Mouse (Mus musculus) C2C12 (cell line): ENCODE measurements around the gene Hist1h4f. TPM values are rescaled to one million over a fixed set of nuclear protein-coding genes. Genes with fewer than 3 reads are reported as not detected.
"Not testable (repeated sequence)": the region's sequence is repeated elsewhere in the genome, so short reads cannot be mapped to it uniquely, and the experiment has no call there.

Experiments
- H3K27me3 ChIP-seq: one replicate; pipeline ENCODE4 v1.6.1; 2011; ENCODE audit not compliant: control insufficient read depth, insufficient read depth, insufficient read length
- H3K36me3 ChIP-seq: one replicate; pipeline ENCODE4 v1.6.1; 2011; ENCODE audit not compliant: control insufficient read depth, insufficient read depth
- H3K4me3 ChIP-seq: one replicate; pipeline ENCODE4 v1.5.1; 2011; ENCODE audit warnings: mild to moderate bottlenecking, control low read depth; ENCODE audit not compliant: poor library complexity, insufficient read depth, severe bottlenecking
- H3K79me2 ChIP-seq: one replicate; pipeline ENCODE4 v1.6.1; 2011; ENCODE audit not compliant: control insufficient read depth, insufficient read depth
- H3K79me3 ChIP-seq: one replicate; pipeline ENCODE4 v1.6.1; 2011; ENCODE audit warnings: low read depth, control low read depth
- H3ac ChIP-seq: one replicate; pipeline ENCODE3; 2011; ENCODE audit warnings: low read depth; ENCODE audit not compliant: control insufficient read depth, insufficient read length
- CEBPB ChIP-seq: IDR thresholded peaks from one replicate; pipeline ENCODE4 v1.6.1; 2011; ENCODE audit warnings: low read depth, mild to moderate bottlenecking, control low read depth, moderate library complexity
- CTCF ChIP-seq: IDR thresholded peaks from one replicate; pipeline ENCODE4 v1.5.1; 2011; ENCODE audit not compliant: control insufficient read depth, insufficient read depth, insufficient read length
- FOSL1 ChIP-seq: IDR thresholded peaks from one replicate; pipeline ENCODE4 v1.8.0; 2011; ENCODE audit warnings: mild to moderate bottlenecking, low read length; ENCODE audit not compliant: poor library complexity, insufficient read depth, severe bottlenecking
- MAX ChIP-seq: IDR thresholded peaks from one replicate; pipeline ENCODE4 v1.6.1; 2011; ENCODE audit warnings: mild to moderate bottlenecking, control low read depth
- MYOD1 ChIP-seq: IDR thresholded peaks from one replicate; pipeline ENCODE4 v1.6.1; 2011; ENCODE audit warnings: low read depth; ENCODE audit not compliant: control insufficient read depth, insufficient read length
- MYOG ChIP-seq: IDR thresholded peaks from one replicate; pipeline ENCODE4 v1.6.1; 2011; ENCODE audit not compliant: control insufficient read depth, insufficient read length; ENCODE audit errors: extremely low read depth
- USF1 ChIP-seq: IDR thresholded peaks from one replicate; pipeline ENCODE4 v1.6.1; 2011; ENCODE audit warnings: low read depth, mild to moderate bottlenecking, control low read depth, moderate library complexity
- polyA plus RNA-seq: library from polyadenylated mRNA; unstranded; fragments of >200 nt; fragmentation: generic; extraction: Trizol; gene quantifications from one replicate; pipeline ENCODE4 v1.2.1, GENCODE M21; 2012; ENCODE audit warnings: missing spikeins

The Hist1h4f gene
- polyA plus RNA-seq, 1 experiment, result 7.4 TPM

GRCm38 (mm10) chr13:23591206-23591605 lies 39.8 kb upstream of the Hist1h4f start:
- TF ChIP-seq CEBPB, result no peak
- no peak for TF ChIP-seq MAX
- no peak for TF ChIP-seq CTCF
- no peak for TF ChIP-seq MYOG
- TF ChIP-seq USF1, result no peak
- TF ChIP-seq MYOD1, result no peak
- no peak for TF ChIP-seq FOSL1
- H3K79me3 ChIP-seq, result no peaks in the 10 kb centered on the region
- H3K4me3 ChIP-seq, result no peak overlapping the region
- no peaks in the 10 kb centered on the region for H3K79me2 ChIP-seq
- H3K36me3 ChIP-seq, result no peaks in the 10 kb centered on the region
- no peak overlapping the region for H3ac ChIP-seq
- no peaks in the 10 kb centered on the region for H3K27me3 ChIP-seq

- Histone ChIP-seq H3K27me3 (no peaks in the 10 kb centered on the region), H3K36me3 (no peaks in the 10 kb centered on the region), H3ac (no peak overlapping the region), H3K79me2 (no peaks in the 10 kb centered on the region), H3K79me3 (no peaks in the 10 kb centered on the region), H3K4me3 (no peak overlapping the region)
- no peak for TF ChIP-seq FOSL1
- TF ChIP-seq CTCF, result no peak
- TF ChIP-seq USF1, result no peak
- TF ChIP-seq MYOD1, result no peak
- no peak for TF ChIP-seq MYOG
- no peak for TF ChIP-seq MAX
- TF ChIP-seq CEBPB, result no peak
These were observed 35.4 kb upstream of the Hist1h4f start for GRCm38 (mm10) chr13:23586940-23587225.

- H3ac ChIP-seq, result peak overlapping the region; percentile 36
- H3K36me3 ChIP-seq, result no peaks in the 10 kb centered on the region
- H3K27me3 ChIP-seq, result no peaks in the 10 kb centered on the region
- H3K79me2 ChIP-seq, result no peaks in the 10 kb centered on the region
- no peak for TF ChIP-seq MAX
- no peak for TF ChIP-seq USF1
- TF ChIP-seq CTCF, result no peak
- TF ChIP-seq MYOD1, result no peak
- no peak for TF ChIP-seq MYOG
- no peaks in the 10 kb centered on the region for H3K79me3 ChIP-seq
- H3K4me3 ChIP-seq, result no peak overlapping the region
These were observed 34.9 kb upstream of the Hist1h4f start for GRCm38 (mm10) chr13:23586099-23586939.

GRCm38 (mm10) chr13:23585442-23586098 lies 34.1 kb upstream of the Hist1h4f start:
- H3K79me3 ChIP-seq, H3K36me3 ChIP-seq, H3K27me3 ChIP-seq, H3K79me2 ChIP-seq: not testable (repeated sequence)
- H3ac ChIP-seq, result peak overlapping the region; percentile 82
- H3K4me3 ChIP-seq, result peak overlapping the region; percentile 27

- Histone ChIP-seq H3K79me2 (no peaks in the 10 kb centered on the region), H3ac (peak overlapping the region; percentile 82), H3K4me3 (peak overlapping the region; percentile 27), H3K36me3 (no peaks in the 10 kb centered on the region), H3K79me3 (no peaks in the 10 kb centered on the region), H3K27me3 (no peaks in the 10 kb centered on the region)
- TF ChIP-seq FOSL1, result no peak
- no peak for TF ChIP-seq MYOD1
- no peak for TF ChIP-seq MAX
- TF ChIP-seq CTCF, result no peak
- no peak for TF ChIP-seq USF1
- TF ChIP-seq CEBPB, result no peak
- no peak for TF ChIP-seq MYOG
These were observed 33.6 kb upstream of the Hist1h4f start for GRCm38 (mm10) chr13:23585029-23585441.

GRCm38 (mm10) chr13:23584331-23584730 lies 32.9 kb upstream of the Hist1h4f start:
- Histone ChIP-seq H3K27me3 (no peaks in the 10 kb centered on the region), H3K36me3 (no peaks in the 10 kb centered on the region), H3K79me2 (no peaks in the 10 kb centered on the region), H3K79me3 (no peaks in the 10 kb centered on the region), H3ac (peak overlapping the region; percentile 14), H3K4me3 (peak overlapping the region; percentile 27)
- TF ChIP-seq MYOD1 (no peak), FOSL1 (no peak), USF1 (no peak), CTCF (no peak), MAX (no peak), CEBPB (no peak), MYOG (no peak)
